Mouse (Mus musculus): ENCODE data around the gene Ninj2.

Gene Ninj2

GRCm38 (mm10) chr6:120199638-120200394 is 106.7 kb downstream of the Ninj2 start:
- DNase-seq (ENCODE audit: low read depth, low spot score): no peak

GRCm38 (mm10) chr6:120201956-120202355 is 108.8 kb downstream of the Ninj2 start:
- DNase-seq (ENCODE audit: low read depth, low spot score): no peak

GRCm38 (mm10) chr6:120202406-120202805 is 109.3 kb downstream of the Ninj2 start:
- no peak for DNase-seq (ENCODE audit: low read depth, low spot score)

GRCm38 (mm10) chr6:120206586-120206985 is 113.4 kb downstream of the Ninj2 start:
- no peak for DNase-seq (ENCODE audit: low read depth, low spot score)

- no peak for DNase-seq (ENCODE audit: low read depth, low spot score)
Measured at GRCm38 (mm10) chr6:120211536-120211935, 118.4 kb downstream of the Ninj2 start.

GRCm38 (mm10) chr6:120216702-120217101 is 123.6 kb downstream of the Ninj2 start:
- no peak for DNase-seq (ENCODE audit: low read depth, low spot score)

- DNase-seq (ENCODE audit: low read depth, low spot score): no peak
Measured at GRCm38 (mm10) chr6:120219281-120219680, 126.1 kb downstream of the Ninj2 start.

GRCm38 (mm10) chr6:120222669-120223068 is 129.5 kb downstream of the Ninj2 start:
- DNase-seq (ENCODE audit: low read depth, low spot score): no peak

GRCm38 (mm10) chr6:120225355-120225754 is 132.2 kb downstream of the Ninj2 start:
- no peak for DNase-seq (ENCODE audit: low read depth, low spot score)

- DNase-seq (ENCODE audit: low read depth, low spot score): no peak
Measured at GRCm38 (mm10) chr6:120227068-120227467, 133.9 kb downstream of the Ninj2 start.

- DNase-seq (ENCODE audit: low read depth, low spot score): no peak
Measured at GRCm38 (mm10) chr6:120229806-120230205, 136.7 kb downstream of the Ninj2 start.

GRCm38 (mm10) chr6:120230441-120230840 is 137.3 kb downstream of the Ninj2 start:
- no peak for DNase-seq (ENCODE audit: low read depth, low spot score)

- no peak for DNase-seq (ENCODE audit: low read depth, low spot score)
Measured at GRCm38 (mm10) chr6:120232885-120233284, 139.7 kb downstream of the Ninj2 start.

GRCm38 (mm10) chr6:120235874-120236273 is 142.7 kb downstream of the Ninj2 start:
- no peak for DNase-seq (ENCODE audit: low read depth, low spot score)

- DNase-seq (ENCODE audit: low read depth, low spot score): no peak
Measured at GRCm38 (mm10) chr6:120240461-120240860, 147.3 kb downstream of the Ninj2 start.

- DNase-seq (ENCODE audit: low read depth, low spot score): no peak
Measured at GRCm38 (mm10) chr6:120241453-120241852, 148.3 kb downstream of the Ninj2 start.

- DNase-seq (ENCODE audit: low read depth, low spot score): no peak
Measured at GRCm38 (mm10) chr6:120242530-120242929, 149.4 kb downstream of the Ninj2 start.

- DNase-seq (ENCODE audit: low read depth, low spot score): no peak
Measured at GRCm38 (mm10) chr6:120243250-120243649, 150.1 kb downstream of the Ninj2 start.

GRCm38 (mm10) chr6:120246676-120247075 is 153.5 kb downstream of the Ninj2 start:
- DNase-seq (ENCODE audit: low read depth, low spot score): no peak

- no peak for DNase-seq (ENCODE audit: low read depth, low spot score)
Measured at GRCm38 (mm10) chr6:120249831-120250230, 156.7 kb downstream of the Ninj2 start.

All from retina, postnatal 7 days (tissue).